Mouse (Mus musculus) midbrain, postnatal 0 days (tissue): ENCODE results near the gene E030018B13Rik. TPM values are rescaled to one million over a fixed set of nuclear protein-coding genes. Genes with fewer than 3 reads are reported as not detected.
A peak's percentile ranks its signal among the peaks of the same experiment; 100 is the strongest.

Experiments
- ATAC-seq: fragments of 200-750 bp; cut with Nextera tagmentation; 2 replicates; pipeline ENCODE4 v1.8.0; 2017; ENCODE audit warnings: moderate number of reproducible peaks, mild to moderate bottlenecking, moderate TSS enrichment, moderate library complexity; ENCODE audit not compliant: low FRiP score
- DNase-seq: peaks from one replicate; pipeline ENCODE4 v3.0.0-alpha.2; 2015; ENCODE audit warnings: low spot score
- H3K27ac ChIP-seq: fragments of 300-500 bp; sonication (generic); 2 replicates; pipeline ENCODE4 v1.5.1; 2014; ENCODE audit warnings: low read depth, mild to moderate bottlenecking, low read length, mixed read lengths
- H3K27me3 ChIP-seq: fragments of 300-500 bp; sonication (generic); 2 replicates; pipeline ENCODE4 v1.6.1; 2014; ENCODE audit warnings: low read length, control low read depth, mixed read lengths; ENCODE audit not compliant: insufficient read depth
- H3K36me3 ChIP-seq: fragments of 300-500 bp; sonication (generic); 2 replicates; pipeline ENCODE4 v1.6.1; 2014; ENCODE audit warnings: low read length, control low read depth, mixed read lengths; ENCODE audit not compliant: insufficient read depth
- H3K4me1 ChIP-seq: fragments of 300-500 bp; sonication (generic); 2 replicates; pipeline ENCODE4 v1.6.1; 2014; ENCODE audit warnings: mild to moderate bottlenecking, control low read depth, antibody characterized with exemption, low read length, mixed read lengths; ENCODE audit not compliant: insufficient read depth
- H3K4me2 ChIP-seq: fragments of 300-500 bp; sonication (generic); 2 replicates; pipeline ENCODE4 v1.6.1; 2014; ENCODE audit warnings: low read depth, mild to moderate bottlenecking, low read length, mixed read lengths; ENCODE audit not compliant: poor library complexity, severe bottlenecking
- H3K4me3 ChIP-seq: fragments of 300-500 bp; sonication (generic); 2 replicates; pipeline ENCODE4 v1.5.1; 2014; ENCODE audit warnings: low read depth, mild to moderate bottlenecking, low read length, moderate library complexity
- H3K9ac ChIP-seq: fragments of 300-500 bp; sonication (generic); replicated peaks from 2 replicates; pipeline ENCODE4 v1.6.1; 2014; ENCODE audit warnings: mild to moderate bottlenecking, low read length, moderate library complexity, mixed read lengths; ENCODE audit not compliant: poor library complexity, severe bottlenecking
- H3K9me3 ChIP-seq: fragments of 300-500 bp; sonication (generic); 2 replicates; pipeline ENCODE4 v1.6.1; 2016; ENCODE audit warnings: low read length, control low read depth
- CTCF ChIP-seq: IDR thresholded peaks from 2 replicates; pipeline ENCODE4 v1.5.1; 2016; ENCODE audit warnings: antibody characterized with exemption, mild to moderate bottlenecking
- WGBS: fragments of 180-500 bp; shearing (Covaris S2); extraction: QIAGEN DNeasy Blood & Tissue Kit; methylation state at CpG from one replicate; pipeline ENCODE4 v1.1.7; 2014; 5-methylcytosine and 5-hydroxymethylcytosine counted together
- polyA plus RNA-seq: library from polyadenylated mRNA; unstranded; fragments of >200 nt; fragmentation: Nextera tagmentation; extraction: Ambion mirVana; gene quantifications from 2 replicates; pipeline ENCODE4 v1.2.1, GENCODE M21; 2015
- total RNA-seq: library from RNA; depleted of rRNA; stranded (reverse); fragments of >200 nt; gene quantifications from 2 replicates; pipeline ENCODE4 v1.2.3, GENCODE M21; 2014; rRNA removed

The E030018B13Rik gene
- total and polyA plus RNA-seq, 2 experiments from 2014 or later, result not detected

GRCm38 (mm10) chr7:63965635-63966418, 49.2 kb downstream of the E030018B13Rik start:
- no peaks in the 10 kb centered on the region for H3K36me3 ChIP-seq
- ATAC-seq (no peak), DNase-seq (no peak)
- H3K4me1 ChIP-seq, result no peaks in the 10 kb centered on the region
- WGBS, result 81% methylated on average over 5 of the region's 5 CpGs
- no peaks in the 10 kb centered on the region for H3K27me3 ChIP-seq
- no peak for TF ChIP-seq CTCF
- H3K4me2 ChIP-seq, result no peak overlapping the region
- no peaks in the 10 kb centered on the region for H3K9me3 ChIP-seq
- no peak overlapping the region for H3K9ac ChIP-seq
- no peak overlapping the region for H3K4me3 ChIP-seq
- peak overlapping the region; percentile 58 for H3K27ac ChIP-seq

- Histone ChIP-seq H3K36me3 (no peaks in the 10 kb centered on the region), H3K4me3 (no peak overlapping the region), H3K9ac (no peak overlapping the region), H3K27ac (no peak overlapping the region), H3K4me1 (no peaks in the 10 kb centered on the region), H3K9me3 (no peaks in the 10 kb centered on the region), H3K4me2 (no peak overlapping the region), H3K27me3 (no peaks in the 10 kb centered on the region)
- DNase-seq, result no peak
- WGBS, result 83% methylated on average over 3 of the region's 3 CpGs
- ATAC-seq, result no peak
- no peak for TF ChIP-seq CTCF
These were observed 53.3 kb downstream of the E030018B13Rik start for GRCm38 (mm10) chr7:63969941-63970340.

Other genes with a start within 250 kb of the E030018B13Rik start
- 26.6 and 26.7 TPM in 2 replicates for gene Klf13, start 22.1 kb downstream of the E030018B13Rik start, total RNA-seq
- gene Klf13, start 22.1 kb downstream of the E030018B13Rik start, polyA plus RNA-seq, result 19.7 and 21.5 TPM in 2 replicates
- gene Trpm1, start 237.0 kb downstream of the E030018B13Rik start, total RNA-seq, result 0.14 and 0.16 TPM in 2 replicates
- 0.18 and 0.63 TPM in 2 replicates for gene Trpm1, start 237.0 kb downstream of the E030018B13Rik start, polyA plus RNA-seq